Mouse (Mus musculus) frontal cortex, adult 2 months (tissue): Measurements from ENCODE around the gene Stub1. TPM values are rescaled to one million over a fixed set of nuclear protein-coding genes. Genes with fewer than 3 reads are reported as not detected.
"Not testable (repeated sequence)": the region's sequence is repeated elsewhere in the genome, so short reads cannot be mapped to it uniquely, and the experiment has no call there.

ENCODE experiments used
- DNase-seq, 2 experiments: peaks; one replicate each; pipeline ENCODE4 v3.0.0; 2022; ENCODE audit warnings: low spot score in 1 of 2; ENCODE audit errors: extremely low spot score in 1 of 2
- polyA plus RNA-seq: library from polyadenylated mRNA; depleted of rRNA; stranded (reverse); fragments of >200 nt; gene quantifications from 2 replicates; pipeline ENCODE4 v1.2.3, GENCODE M21; 2012; rRNA removed

The Stub1 gene
- polyA plus RNA-seq: 272 and 292 TPM in 2 replicates

- peak; percentile 83 to 84 for DNase-seq
Observed at GRCm38 (mm10) chr17:25833291-25833663, at the start of gene Stub1. Gene Stub1 (minus strand): TSS chr17:25833404.

GRCm38 (mm10) chr17:25882306-25882705 is 49.1 kb upstream of the Stub1 start:
- DNase-seq: no peak

- no peak for DNase-seq
Observed at GRCm38 (mm10) chr17:25881691-25882090, 48.5 kb upstream of the Stub1 start.

- no peak for DNase-seq
Observed at GRCm38 (mm10) chr17:25880913-25881641, 47.9 kb upstream of the Stub1 start.

- no peak for DNase-seq
Observed at GRCm38 (mm10) chr17:25880196-25880910, 47.1 kb upstream of the Stub1 start, which contains the start of gene Wfikkn1. Gene Wfikkn1 (minus strand): TSS chr17:25880858.

GRCm38 (mm10) chr17:25879750-25880149 is 46.5 kb upstream of the Stub1 start:
- DNase-seq: no peak

- DNase-seq: peak in 1 of 2 experiments; percentile 69
Observed at GRCm38 (mm10) chr17:25879261-25879660, 46.1 kb upstream of the Stub1 start.

GRCm38 (mm10) chr17:25878611-25879180 is 45.5 kb upstream of the Stub1 start:
- DNase-seq: no peak

GRCm38 (mm10) chr17:25877741-25878610 is 44.8 kb upstream of the Stub1 start:
- no peak for DNase-seq

GRCm38 (mm10) chr17:25877025-25877424 is 43.8 kb upstream of the Stub1 start:
- DNase-seq: no peak

- DNase-seq: no peak
Observed at GRCm38 (mm10) chr17:25876347-25876915, 43.2 kb upstream of the Stub1 start.

GRCm38 (mm10) chr17:25875171-25876136 is 42.2 kb upstream of the Stub1 start:
- peak; percentile 80 to 90 for DNase-seq

GRCm38 (mm10) chr17:25874721-25875170 is 41.5 kb upstream of the Stub1 start, which contains the start of gene Mettl26:
Gene Mettl26 (plus strand): TSS chr17:25875074.
- peak; percentile 93 to 100 for DNase-seq

- DNase-seq: no peak
Observed at GRCm38 (mm10) chr17:25874148-25874720, 41.0 kb upstream of the Stub1 start.

- no peak for DNase-seq
Observed at GRCm38 (mm10) chr17:25873405-25874147, 40.4 kb upstream of the Stub1 start.

GRCm38 (mm10) chr17:25872676-25873075 is 39.5 kb upstream of the Stub1 start:
- no peak for DNase-seq

- DNase-seq: not testable (repeated sequence)
Observed at GRCm38 (mm10) chr17:25871566-25871965, 38.4 kb upstream of the Stub1 start.

GRCm38 (mm10) chr17:25869954-25870353 is 36.8 kb upstream of the Stub1 start:
- DNase-seq: no peak
